Mouse (Mus musculus): ENCODE results near the gene Fmn2. TPM values are rescaled to one million over a fixed set of nuclear protein-coding genes. Genes with fewer than 3 reads are reported as not detected.

Fmn2 gene
- total RNA-seq, 2 experiments from 2014 or later, result 0.21 to 0.41 TPM

DNA sequence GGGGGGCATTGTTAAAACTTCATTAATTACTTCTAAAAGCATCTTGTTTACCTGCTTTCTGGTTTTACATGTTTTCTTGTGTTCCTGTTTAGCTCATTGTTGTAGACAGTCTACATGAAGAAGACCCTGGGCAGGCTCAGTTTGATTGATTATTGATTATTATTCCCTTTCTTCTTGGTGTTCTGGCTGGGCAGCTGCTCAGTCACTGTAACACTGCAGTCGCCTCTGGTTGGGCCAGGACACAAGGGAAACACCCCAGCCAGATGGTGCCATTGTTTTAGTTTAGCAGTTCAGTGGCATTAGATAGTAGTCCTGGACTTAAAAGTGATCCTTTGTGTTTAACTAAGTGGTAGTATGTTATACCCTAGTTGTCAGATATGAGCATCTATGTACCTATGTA is 167.5 kb downstream of the Fmn2 start:
- no peak for DNase-seq

- no peak for DNase-seq
Measured at GRCm38 (mm10) chr1:174670846-174671245, 169.2 kb downstream of the Fmn2 start.

GRCm38 (mm10) chr1:174674586-174674985 is 173.0 kb downstream of the Fmn2 start:
- no peak for DNase-seq

DNA sequence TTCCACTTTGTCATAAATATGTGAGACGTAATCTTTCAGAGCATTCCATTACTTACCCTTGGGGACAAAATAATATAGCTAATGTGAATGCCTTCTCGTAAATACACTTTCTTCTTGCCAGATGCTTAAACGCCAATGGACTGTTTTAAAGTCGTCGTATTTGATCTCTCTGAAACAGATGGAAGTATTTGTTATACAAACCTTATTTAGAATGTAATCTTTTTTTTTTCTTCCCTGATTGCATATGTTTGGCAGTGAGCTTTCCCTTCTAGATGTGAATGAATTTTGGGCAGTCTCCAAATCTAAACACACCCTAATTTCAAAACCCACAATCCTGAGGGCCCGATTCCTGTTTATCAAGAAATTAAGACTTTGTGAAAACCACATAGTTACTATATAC is 173.7 kb downstream of the Fmn2 start:
- DNase-seq, result no peak

DNA sequence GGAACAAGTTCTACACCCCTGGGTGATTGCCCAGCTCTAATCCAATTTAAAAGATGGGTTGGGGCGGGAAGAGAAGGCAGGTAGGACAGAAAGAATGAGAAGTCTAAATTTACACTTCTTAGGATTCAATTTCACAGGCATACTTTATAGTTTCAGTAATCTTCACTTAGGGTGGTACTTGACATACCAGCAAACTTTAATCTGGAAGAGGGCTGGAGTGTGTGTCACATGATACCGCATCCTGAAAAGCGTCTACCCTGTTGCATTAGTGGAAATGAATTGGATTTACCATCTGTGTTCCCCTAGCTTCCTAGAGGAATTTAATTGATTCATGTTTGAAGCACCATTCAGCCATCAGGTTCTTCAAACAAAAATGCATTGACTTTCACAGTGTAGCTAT is 174.6 kb downstream of the Fmn2 start:
- DNase-seq, result no peak

GRCm38 (mm10) chr1:174677211-174677610 is 175.6 kb downstream of the Fmn2 start:
- DNase-seq, result no peak

GRCm38 (mm10) chr1:174689301-174689700 is 187.7 kb downstream of the Fmn2 start:
- no peak for DNase-seq

GRCm38 (mm10) chr1:174700871-174701270 is 199.2 kb downstream of the Fmn2 start:
- DNase-seq, result no peak

DNA sequence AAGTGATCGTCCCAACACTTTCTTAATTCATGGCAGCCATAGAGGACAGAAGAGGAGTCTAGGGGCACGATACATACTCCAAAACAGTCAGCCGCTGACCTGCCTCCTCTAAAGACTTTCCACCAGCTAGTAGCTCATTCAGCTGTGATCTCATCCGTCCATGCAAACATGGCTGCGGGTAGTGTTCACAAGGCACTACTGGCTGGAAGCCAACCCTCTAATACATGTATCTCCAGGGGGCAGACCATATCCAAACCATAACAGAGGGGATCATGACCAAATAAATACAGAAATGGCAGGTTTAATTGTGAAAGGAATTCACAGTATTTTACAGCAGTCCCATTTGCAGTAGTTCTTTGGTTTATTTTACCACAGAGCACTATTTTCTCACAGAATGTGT is 200.2 kb downstream of the Fmn2 start:
- DNase-seq, result no peak

DNA sequence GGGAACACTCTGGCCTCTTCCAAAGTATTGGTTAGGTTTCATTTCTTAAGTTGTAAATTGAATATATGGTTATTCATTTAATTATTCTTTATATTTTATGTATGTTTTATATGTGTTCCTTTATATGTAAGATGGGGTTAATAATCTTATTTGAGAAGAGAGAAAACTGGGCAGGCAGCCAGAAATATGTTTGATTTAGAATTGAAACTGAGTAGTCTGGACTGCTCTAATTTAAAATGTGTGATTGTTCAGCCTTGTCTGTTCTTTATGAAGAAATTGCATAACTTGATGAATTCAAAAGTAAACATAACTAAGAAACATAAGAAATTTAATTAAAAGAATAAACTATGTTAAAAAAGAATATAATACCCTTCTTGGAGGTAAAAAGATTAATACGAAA is 202.3 kb downstream of the Fmn2 start:
- no peak for DNase-seq

GRCm38 (mm10) chr1:174719729-174720458 is 218.3 kb downstream of the Fmn2 start:
- DNase-seq, result no peak

GRCm38 (mm10) chr1:174728771-174729170 is 227.1 kb downstream of the Fmn2 start:
- no peak for DNase-seq

- DNase-seq, result no peak
Measured at GRCm38 (mm10) chr1:174732715-174733114, 231.1 kb downstream of the Fmn2 start.

DNA sequence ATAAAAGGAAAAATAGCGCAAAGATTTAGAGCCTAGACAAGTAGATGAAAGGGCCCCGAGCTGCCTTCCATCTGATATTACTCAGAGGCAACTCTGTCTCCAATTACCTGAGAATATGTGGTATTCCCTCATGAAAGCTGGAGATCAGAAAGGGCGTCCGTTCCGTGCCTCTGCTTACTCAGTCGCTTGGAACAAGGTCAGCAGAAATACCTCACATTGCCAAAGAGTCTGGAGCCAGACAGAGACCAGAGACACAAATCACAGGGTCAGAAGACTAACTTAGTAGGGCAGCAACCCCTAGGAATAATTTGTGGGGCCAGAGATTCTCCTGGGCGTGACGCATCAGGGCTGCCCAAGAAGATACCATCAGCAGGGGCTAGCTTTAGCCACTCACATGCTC is 237.3 kb downstream of the Fmn2 start:
- DNase-seq, result no peak

DNA sequence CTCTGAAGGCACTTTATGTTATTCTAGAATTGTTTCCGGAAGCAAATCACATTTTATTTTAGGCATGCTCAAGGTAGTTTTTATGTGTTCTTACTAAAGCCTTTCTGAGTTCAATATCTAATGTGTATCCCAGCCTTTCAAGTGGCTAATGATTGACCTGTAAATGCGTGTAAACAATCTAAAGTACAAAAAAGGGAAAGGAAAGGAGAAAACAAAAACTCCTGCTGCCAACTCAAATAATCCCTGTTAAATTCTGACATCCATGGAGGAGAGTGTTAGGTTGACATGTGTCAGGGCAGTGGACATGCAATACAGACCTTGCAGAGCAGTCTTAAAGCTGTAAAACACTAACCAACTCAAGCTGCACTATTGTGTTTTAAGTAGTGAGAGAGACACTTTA is 241.0 kb downstream of the Fmn2 start:
- no peak for DNase-seq

- no peak for DNase-seq
Measured at GRCm38 (mm10) chr1:174748520-174748919, 246.9 kb downstream of the Fmn2 start.

GRCm38 (mm10) chr1:174750893-174751461 is 249.4 kb downstream of the Fmn2 start:
- no peak for DNase-seq

DNA sequence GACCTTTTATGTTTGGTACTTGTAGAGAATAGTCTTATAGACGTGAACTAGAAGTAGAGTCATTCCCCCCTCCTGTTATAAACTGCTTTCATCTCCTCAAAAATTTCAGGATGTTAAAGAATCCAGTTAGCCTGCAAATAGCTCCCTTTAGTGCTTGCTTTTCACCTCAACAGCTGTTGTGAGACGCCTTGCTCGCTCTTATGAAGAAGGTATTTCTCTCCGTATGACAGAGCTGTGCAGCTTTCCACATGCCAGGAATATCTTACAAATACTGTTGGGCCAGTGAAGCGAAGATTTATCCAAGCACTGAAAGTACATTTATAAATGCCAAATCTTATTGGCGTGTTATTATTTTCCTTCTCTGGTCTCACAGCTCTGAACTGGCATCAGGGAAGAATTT is 257.7 kb downstream of the Fmn2 start:
- no peak for DNase-seq

DNA sequence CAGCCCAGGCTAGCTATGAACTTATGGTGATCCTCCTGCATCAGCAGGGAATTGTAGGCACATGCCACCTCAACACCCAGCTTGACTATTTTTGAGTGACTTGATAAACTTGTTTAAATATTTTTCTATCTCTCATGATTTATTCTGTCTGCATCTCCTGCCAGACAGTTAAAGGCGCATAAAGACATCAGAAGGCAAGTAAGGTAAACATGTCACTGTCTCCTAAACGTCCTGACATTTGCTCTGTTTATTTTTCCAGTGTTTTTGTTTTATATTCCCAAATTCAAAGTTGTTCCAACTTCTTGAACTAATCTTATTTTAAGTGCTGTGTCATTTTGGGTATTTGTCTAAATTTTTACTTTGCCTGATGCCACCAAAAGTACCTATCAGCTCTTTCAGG is 264.1 kb downstream of the Fmn2 start:
- no peak for DNase-seq

DNA sequence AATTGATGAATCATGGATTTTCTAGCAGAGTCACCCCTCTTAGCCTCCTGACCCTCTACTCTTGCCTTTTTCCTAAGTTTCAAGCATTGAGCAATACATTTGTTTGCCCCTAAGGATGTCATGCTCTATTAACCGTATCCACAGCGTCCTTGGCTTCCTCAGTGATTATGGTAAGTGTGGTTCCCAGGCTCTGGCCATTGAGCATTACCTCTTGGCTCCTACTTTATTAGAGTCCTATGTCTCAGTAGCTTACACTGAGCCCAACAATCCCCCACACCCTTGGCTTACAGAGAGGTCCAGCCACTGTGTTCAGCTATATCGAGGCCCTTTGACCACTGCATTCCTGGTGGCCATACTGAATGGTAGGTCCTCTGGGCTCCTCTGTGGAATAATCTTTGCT is 265.2 kb downstream of the Fmn2 start:
- DNase-seq, result no peak

DNA sequence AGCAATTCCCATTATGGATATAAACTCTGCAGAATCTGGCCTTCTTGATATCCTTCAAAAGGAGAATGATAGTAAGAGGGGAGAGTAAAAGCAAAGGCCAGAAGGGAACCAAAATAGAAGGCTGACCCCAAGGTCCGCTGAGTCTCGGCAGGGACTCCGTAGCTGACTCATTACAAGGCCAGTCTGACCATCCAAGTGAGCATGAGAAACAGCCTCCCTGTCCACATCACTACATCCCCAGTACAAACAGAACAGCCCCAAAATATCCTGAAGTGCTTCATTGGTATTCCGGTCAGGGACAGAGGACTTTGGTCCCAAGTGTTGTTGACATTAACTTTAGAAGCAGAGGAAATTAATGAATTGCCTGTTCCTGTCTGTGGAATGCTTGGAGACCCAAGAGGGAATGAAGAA is 270.3 kb downstream of the Fmn2 start:
- DNase-seq, result no peak

DNA sequence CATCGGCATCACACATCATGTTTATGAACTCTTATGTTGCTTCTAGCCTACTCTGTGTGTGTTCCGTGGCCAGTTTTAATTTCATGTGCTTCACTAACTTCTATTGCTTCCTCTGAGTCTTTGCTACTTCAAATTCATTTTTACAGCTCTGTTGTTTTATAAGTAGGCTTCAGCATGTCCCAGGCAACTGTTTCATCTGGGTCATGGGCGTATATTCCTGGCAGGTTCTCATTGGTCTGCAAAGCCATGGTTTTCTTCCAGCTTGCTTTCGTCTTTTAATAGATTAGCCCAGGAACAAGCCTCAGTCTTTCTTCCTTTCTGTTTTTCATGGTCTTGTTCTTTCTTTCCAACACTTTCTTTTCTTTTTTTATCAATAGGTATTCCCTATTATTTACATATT is 279.4 kb downstream of the Fmn2 start:
- no peak for DNase-seq

GRCm38 (mm10) chr1:174788617-174789016 is 287.0 kb downstream of the Fmn2 start:
- DNase-seq, result no peak

- DNase-seq, result no peak
Measured at GRCm38 (mm10) chr1:174811846-174812245, 310.2 kb downstream of the Fmn2 start.

Measured in gastrocnemius, postnatal 25 days (tissue).